In the genomic region with DNA sequence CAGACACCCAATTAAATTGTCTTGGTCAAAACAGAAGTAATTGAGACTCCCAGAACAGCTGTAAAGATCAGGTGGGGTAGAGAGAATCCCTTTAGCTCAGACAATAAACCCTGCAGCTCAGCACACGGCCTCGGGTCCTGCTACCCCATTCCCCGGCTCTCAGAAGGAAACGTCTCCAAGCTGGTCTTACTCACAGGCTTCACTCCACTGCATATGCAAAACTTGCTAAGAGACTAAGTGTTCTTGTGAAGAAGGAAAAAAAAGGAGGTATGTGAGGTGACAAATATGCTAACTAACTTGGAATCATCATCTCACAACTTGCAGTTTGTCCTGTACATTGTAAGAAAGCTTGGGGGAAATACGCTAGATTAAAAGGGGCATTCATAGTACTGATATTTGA, we compare ENCODE assay signal across 10 mouse cellular contexts.
DNase-seq lines count a peak whose midpoint lies in the region; ATAC-seq and TF ChIP-seq lines count a peak whose summit lies in the region.
"Had no signal": no experiment of that assay in that cellular context is flagged by ENCODE, and none has a peak within 500 bp of the region (broad histone marks: within the 10 kb centered on the region; RNA-seq: fewer than 3 reads in every experiment).

No protein-coding gene starts in this region.

- 0 out of 2 replicates have a peak overlapping the region, but pooled peaks have one; percentile 55 for H3K4me2 ChIP-seq in intestine, embryonic 14.5 days (ENCODE audit: low read length)
- no peak overlapping the region for H3K4me2 ChIP-seq in intestine, embryonic 15.5 days (replicated peaks)
- H3K4me2 ChIP-seq in midbrain, embryonic 13.5 days (replicated peaks), result no peak overlapping the region
- H3K4me2 ChIP-seq in midbrain, postnatal 0 days (ENCODE audit: low read depth, low read length, poor library complexity, severe bottlenecking), result no peak overlapping the region
- H3K4me2 ChIP-seq in limb, embryonic 15.5 days, result no peak overlapping the region
- H3K4me2 ChIP-seq in stomach, postnatal 0 days (replicated peaks; ENCODE audit: low read depth), result no peak overlapping the region

- no peaks in the 10 kb centered on the region for H3K36me3 ChIP-seq in intestine, embryonic 14.5 days (ENCODE audit: control insufficient read depth, insufficient read depth, low read length)
- no peaks in the 10 kb centered on the region for H3K36me3 ChIP-seq in intestine, embryonic 15.5 days
- H3K36me3 ChIP-seq in midbrain, embryonic 13.5 days, result no peaks in the 10 kb centered on the region
- no peaks in the 10 kb centered on the region for H3K36me3 ChIP-seq in midbrain, postnatal 0 days (ENCODE audit: insufficient read depth, low read length)
- no peaks in the 10 kb centered on the region for H3K36me3 ChIP-seq in limb, embryonic 15.5 days
- H3K36me3 ChIP-seq in stomach, postnatal 0 days (ENCODE audit: control insufficient read depth, insufficient read depth, low read length), result no peaks in the 10 kb centered on the region
- H3K36me3 ChIP-seq: embryonic facial prominence, embryonic 12.5 days; heart, embryonic 13.5 days; liver, embryonic 15.5 days had no signal

- no peaks in the 10 kb centered on the region for H3K27me3 ChIP-seq in intestine, embryonic 14.5 days (replicated peaks; ENCODE audit: control insufficient read depth, insufficient read depth, low read length)
- no peaks in the 10 kb centered on the region for H3K27me3 ChIP-seq in intestine, embryonic 15.5 days (replicated peaks)
- 0 out of 2 replicates have a peak, but pooled peaks cover 3% of the 10 kb centered on the region for H3K27me3 ChIP-seq in midbrain, embryonic 13.5 days
- no peaks in the 10 kb centered on the region for H3K27me3 ChIP-seq in midbrain, postnatal 0 days (ENCODE audit: insufficient read depth, low read length)
- H3K27me3 ChIP-seq in limb, embryonic 15.5 days, result no peaks in the 10 kb centered on the region
- no peaks in the 10 kb centered on the region for H3K27me3 ChIP-seq in stomach, postnatal 0 days (ENCODE audit: control insufficient read depth, insufficient read depth, low read length)
- H3K27me3 ChIP-seq: embryonic facial prominence, embryonic 12.5 days; heart, embryonic 13.5 days; liver, embryonic 15.5 days had no signal

- no peak overlapping the region for H3K9ac ChIP-seq in intestine, embryonic 14.5 days (ENCODE audit: low read length)
- H3K9ac ChIP-seq in intestine, embryonic 15.5 days, result no peak overlapping the region
- H3K9ac ChIP-seq in midbrain, embryonic 13.5 days (replicated peaks), result no peak overlapping the region
- no peak overlapping the region for H3K9ac ChIP-seq in midbrain, postnatal 0 days (replicated peaks; ENCODE audit: low read length, poor library complexity, severe bottlenecking)
- no peak overlapping the region for H3K9ac ChIP-seq in limb, embryonic 15.5 days
- H3K9ac ChIP-seq in stomach, postnatal 0 days (ENCODE audit: low read length), result no peak overlapping the region
- H3K9ac ChIP-seq: embryonic facial prominence, embryonic 12.5 days had no signal

- TF ChIP-seq EP300 in stomach, postnatal 0 days (optimal IDR thresholded peaks at IDR 0.05), result no peak

- H3K9me3 ChIP-seq in intestine, embryonic 14.5 days (ENCODE audit: control insufficient read depth, low read length), result no peaks in the 10 kb centered on the region
- no peaks in the 10 kb centered on the region for H3K9me3 ChIP-seq in intestine, embryonic 15.5 days
- H3K9me3 ChIP-seq in midbrain, embryonic 13.5 days, result no peaks in the 10 kb centered on the region
- no peaks in the 10 kb centered on the region for H3K9me3 ChIP-seq in midbrain, postnatal 0 days (ENCODE audit: low read length)
- H3K9me3 ChIP-seq in limb, embryonic 15.5 days, result no peaks in the 10 kb centered on the region
- H3K9me3 ChIP-seq in stomach, postnatal 0 days (ENCODE audit: control insufficient read depth, low read length), result no peaks in the 10 kb centered on the region
- H3K9me3 ChIP-seq: embryonic facial prominence, embryonic 12.5 days; heart, embryonic 13.5 days; liver, embryonic 15.5 days had no signal

- TF ChIP-seq CTCF in midbrain, postnatal 0 days (IDR thresholded peaks at IDR 0.05), result no peak
- TF ChIP-seq CTCF in stomach, postnatal 0 days (IDR thresholded peaks at IDR 0.05; ENCODE audit: low read depth), result no peak

- H3K27ac ChIP-seq in intestine, embryonic 14.5 days (ENCODE audit: low read depth), result no peak overlapping the region
- H3K27ac ChIP-seq in intestine, embryonic 15.5 days, result no peak overlapping the region
- no peak overlapping the region for H3K27ac ChIP-seq in midbrain, embryonic 13.5 days
- no peak overlapping the region for H3K27ac ChIP-seq in midbrain, postnatal 0 days (ENCODE audit: low read depth, low read length)
- H3K27ac ChIP-seq in limb, embryonic 15.5 days, result peak overlapping the region; percentile 11; the same call in 1 of the 2 replicates
- H3K27ac ChIP-seq in stomach, postnatal 0 days (replicated peaks), result peak overlapping the region; percentile 63

- no peak overlapping the region for H3K4me3 ChIP-seq in intestine, embryonic 14.5 days (ENCODE audit: low read depth, low read length)
- no peak overlapping the region for H3K4me3 ChIP-seq in intestine, embryonic 15.5 days (replicated peaks)
- no peak overlapping the region for H3K4me3 ChIP-seq in midbrain, embryonic 13.5 days (replicated peaks)
- no peak overlapping the region for H3K4me3 ChIP-seq in midbrain, postnatal 0 days (ENCODE audit: low read depth, low read length)
- no peak overlapping the region for H3K4me3 ChIP-seq in limb, embryonic 15.5 days
- no peak overlapping the region for H3K4me3 ChIP-seq in stomach, postnatal 0 days (ENCODE audit: low read depth, low read length)

- WGBS in intestine, embryonic 14.5 days, result 62% methylated on average over 5 of the region's 5 CpGs
- 58% methylated on average over 5 of the region's 5 CpGs for WGBS in intestine, embryonic 15.5 days
- 49% methylated on average over 5 of the region's 5 CpGs for WGBS in midbrain, embryonic 13.5 days
- 40% methylated on average over 5 of the region's 5 CpGs for WGBS in midbrain, postnatal 0 days
- 32% methylated on average over 5 of the region's 5 CpGs for WGBS in limb, embryonic 15.5 days
- 53% methylated on average over 5 of the region's 5 CpGs for WGBS in stomach, postnatal 0 days

- DNase-seq in intestine, embryonic 14.5 days (ENCODE audit: low spot score), result no peak
- DNase-seq in midbrain, postnatal 0 days (ENCODE audit: low spot score), result no peak
- no peak for DNase-seq in stomach, postnatal 0 days (ENCODE audit: low spot score)
- no peak for DNase-seq in right cerebral cortex, adult 18-20 months

- peaks cover 6% of the 10 kb centered on the region; the same call in 1 of the 2 replicates for H3K4me1 ChIP-seq in intestine, embryonic 14.5 days (replicated peaks; ENCODE audit: control insufficient read depth, insufficient read depth, low read length)
- peaks cover 9% of the 10 kb centered on the region; the same call in 1 of the 2 replicates for H3K4me1 ChIP-seq in intestine, embryonic 15.5 days (replicated peaks)
- H3K4me1 ChIP-seq in midbrain, embryonic 13.5 days (replicated peaks), result peaks cover 11% of the 10 kb centered on the region
- no peaks in the 10 kb centered on the region for H3K4me1 ChIP-seq in midbrain, postnatal 0 days (ENCODE audit: insufficient read depth, low read length)
- H3K4me1 ChIP-seq in limb, embryonic 15.5 days, result peaks cover 21% of the 10 kb centered on the region
- H3K4me1 ChIP-seq in stomach, postnatal 0 days (replicated peaks; ENCODE audit: control insufficient read depth, insufficient read depth), result peaks cover 5% of the 10 kb centered on the region; the same call in 1 of the 2 replicates

- no peak; the same call in 1 of the 2 replicates for ATAC-seq in intestine, embryonic 14.5 days (replicated peaks; ENCODE audit: low FRiP score, low TSS enrichment, low read depth)
- no peak for ATAC-seq in intestine, embryonic 15.5 days
- ATAC-seq in midbrain, embryonic 13.5 days, result peak; percentile 48
- no peak for ATAC-seq in midbrain, postnatal 0 days (ENCODE audit: low FRiP score)
- no peak for ATAC-seq in limb, embryonic 15.5 days (ENCODE audit: insufficient number of reproducible peaks, low FRiP score, low TSS enrichment, low read depth)
- no peak for ATAC-seq in stomach, postnatal 0 days (ENCODE audit: low FRiP score, low TSS enrichment)

Comparison
In these comparisons a context has a peak if more than half of its experiments do, and no peak if none do; other contexts are left out.
1. H3K27ac ChIP-seq: peak in limb, embryonic 15.5 days (single experiment) and stomach, postnatal 0 days (single experiment); none in intestine, embryonic 14.5 days (single experiment), intestine, embryonic 15.5 days (single experiment), midbrain, embryonic 13.5 days (single experiment) and midbrain, postnatal 0 days (single experiment).